Mouse (Mus musculus): Measurements from ENCODE around the gene Ptpn7.

Gene Ptpn7

GRCm38 (mm10) chr1:135126443-135127027 lies 6.0 kb upstream of the Ptpn7 start:
- in situ Hi-C loops (cut with MboI; ENCODE audit: unreplicated experiment in 2 of 2) = loop anchor here in 1 of 2 experiments (25.0 kb wide), 1 partner anchor 1039 kb away; the partner anchor contains the start of gene Btg2

- in situ Hi-C loops (cut with MboI; ENCODE audit: unreplicated experiment in 2 of 2) = loop anchor here in 1 of 2 experiments (25.0 kb wide), 1 partner anchor 1041 kb away; the partner anchor contains the start of gene Btg2
Measured at GRCm38 (mm10) chr1:135128011-135128441, 4.5 kb upstream of the Ptpn7 start.

GRCm38 (mm10) chr1:135128986-135129385 lies 3.5 kb upstream of the Ptpn7 start:
- in situ Hi-C loops (cut with MboI; ENCODE audit: unreplicated experiment in 2 of 2) = loop anchor here in 1 of 2 experiments (25.0 kb wide), 1 partner anchor 1042 kb away; the partner anchor contains the start of gene Btg2

GRCm38 (mm10) chr1:135129543-135130183 lies 2.8 kb upstream of the Ptpn7 start:
- in situ Hi-C loops (cut with MboI; ENCODE audit: unreplicated experiment in 2 of 2) = loop anchor here (10.0 to 25.0 kb wide), 3 partner anchors 265 to 1065 kb away; partner anchors contain the start of gene Btg2 (in 1 of the 2)

GRCm38 (mm10) chr1:135130376-135131018 lies 2.0 kb upstream of the Ptpn7 start:
- in situ Hi-C loops (cut with MboI; ENCODE audit: unreplicated experiment in 2 of 2) = loop anchor here (10.0 to 25.0 kb wide), 3 partner anchors 266 to 1066 kb away; partner anchors contain the start of gene Btg2 (in 1 of the 2)

- in situ Hi-C loops (cut with MboI; ENCODE audit: unreplicated experiment in 2 of 2) = loop anchor here (10.0 to 25.0 kb wide), 3 partner anchors 266 to 1066 kb away; partner anchors contain the start of gene Btg2 (in 1 of the 2)
Measured at GRCm38 (mm10) chr1:135131034-135131433, 1.5 kb upstream of the Ptpn7 start.

GRCm38 (mm10) chr1:135131560-135131959 lies 940 bp upstream of the Ptpn7 start:
- in situ Hi-C loops (cut with MboI; ENCODE audit: unreplicated experiment in 2 of 2) = loop anchor here (10.0 to 25.0 kb wide), 3 partner anchors 267 to 1067 kb away; partner anchors contain the start of gene Btg2 (in 1 of the 2)

- in situ Hi-C loops (cut with MboI; ENCODE audit: unreplicated experiment in 2 of 2) = loop anchor here (10.0 to 25.0 kb wide), 3 partner anchors 268 to 1068 kb away; partner anchors contain the start of gene Btg2 (in 1 of the 2)
Measured at GRCm38 (mm10) chr1:135132893-135133369, 431 bp downstream of the Ptpn7 start.

- in situ Hi-C loops (cut with MboI; ENCODE audit: unreplicated experiment in 2 of 2) = loop anchor here (10.0 to 25.0 kb wide), 3 partner anchors 269 to 1069 kb away; partner anchors contain the start of gene Btg2 (in 1 of the 2)
Measured at GRCm38 (mm10) chr1:135133678-135134435, 1.4 kb downstream of the Ptpn7 start.

GRCm38 (mm10) chr1:135135111-135135787 lies 2.7 kb downstream of the Ptpn7 start:
- in situ Hi-C loops (cut with MboI; ENCODE audit: unreplicated experiment in 2 of 2) = loop anchor here (5.0 to 25.0 kb wide), 4 partner anchors 33 to 1070 kb away; partner anchors contain the start of gene Btg2 (in 1 of the 2)

GRCm38 (mm10) chr1:135136500-135136899 lies 4.0 kb downstream of the Ptpn7 start:
- in situ Hi-C loops (cut with MboI; ENCODE audit: unreplicated experiment in 2 of 2) = loop anchor here (5.0 to 25.0 kb wide), 4 partner anchors 34 to 1072 kb away; partner anchors contain the start of gene Btg2 (in 1 of the 2)

- in situ Hi-C loops (cut with MboI; ENCODE audit: unreplicated experiment in 2 of 2) = loop anchor here (5.0 to 25.0 kb wide), 4 partner anchors 38 to 1075 kb away; partner anchors contain the start of gene Btg2 (in 1 of the 2)
Measured at GRCm38 (mm10) chr1:135139906-135140305, 7.4 kb downstream of the Ptpn7 start.

- in situ Hi-C loops (cut with MboI; ENCODE audit: unreplicated experiment in 2 of 2) = loop anchor here in 1 of 2 experiments (25.0 kb wide), 1 partner anchor 1055 kb away; the partner anchor contains the start of gene Btg2
Measured at GRCm38 (mm10) chr1:135142452-135142851, 10.0 kb downstream of the Ptpn7 start.

- in situ Hi-C loops (cut with MboI; ENCODE audit: unreplicated experiment in 2 of 2) = loop anchor here in 1 of 2 experiments (25.0 kb wide), 1 partner anchor 1057 kb away; the partner anchor contains the start of gene Btg2
Measured at GRCm38 (mm10) chr1:135143940-135144339, 11.4 kb downstream of the Ptpn7 start.

GRCm38 (mm10) chr1:135146077-135146945 lies 13.8 kb downstream of the Ptpn7 start, which contains the start of gene Arl8a:
Gene Arl8a, plus strand, starts transcription at chr1:135146824.
- in situ Hi-C loops (cut with MboI; ENCODE audit: unreplicated experiment in 2 of 2) = loop anchor here in 1 of 2 experiments (25.0 kb wide), 1 partner anchor 1059 kb away; the partner anchor contains the start of gene Btg2

- in situ Hi-C loops (cut with MboI; ENCODE audit: unreplicated experiment in 2 of 2) = loop anchor here in 1 of 2 experiments (25.0 kb wide), 1 partner anchor 1060 kb away; the partner anchor contains the start of gene Btg2
Measured at GRCm38 (mm10) chr1:135146946-135147701, 14.6 kb downstream of the Ptpn7 start.

GRCm38 (mm10) chr1:135147702-135148058 lies 15.2 kb downstream of the Ptpn7 start:
- in situ Hi-C loops (cut with MboI; ENCODE audit: unreplicated experiment in 2 of 2) = loop anchor here in 1 of 2 experiments (25.0 kb wide), 1 partner anchor 1060 kb away; the partner anchor contains the start of gene Btg2
